Mouse (Mus musculus) kidney, adult 2 months (tissue): ENCODE measurements around the gene Supt6.
A peak's percentile ranks its signal among the peaks of the same experiment; 100 is the strongest.

ENCODE experiments used
- CTCF ChIP-seq: fragments of 200-500 bp; conservative IDR thresholded peaks from 2 replicates; pipeline ENCODE4 v1.5.1; 2011; ENCODE audit warnings: low read depth, mild to moderate bottlenecking, control low read depth, low read length, moderate library complexity, mixed read lengths; ENCODE audit not compliant: insufficient read depth, insufficient read length
- POLR2A ChIP-seq: fragments of 200-500 bp; IDR thresholded peaks from one replicate; pipeline ENCODE4 v1.6.1; 2011; ENCODE audit warnings: low read depth, low read length, control low read depth

GRCm38 (mm10) chr11:78175771-78176401, 69.9 kb downstream of the Supt6 start:
- TF ChIP-seq CTCF: no peak
- TF ChIP-seq POLR2A: peak; percentile 7
